Mouse (Mus musculus) stomach, embryonic 15.5 days (tissue): Measurements from ENCODE around the gene Brf1. TPM values are rescaled to one million over a fixed set of nuclear protein-coding genes. Genes with fewer than 3 reads are reported as not detected.

Source experiments
- ATAC-seq: fragments of 200-750 bp; cut with Nextera tagmentation; 2 replicates; pipeline ENCODE4 v1.8.0; 2017; ENCODE audit warnings: low read depth, moderate number of reproducible peaks, moderate TSS enrichment; ENCODE audit not compliant: insufficient read depth, low FRiP score
- H3K27ac ChIP-seq: fragments of 300-500 bp; sonication (generic); 2 replicates; pipeline ENCODE4 v1.5.1; 2015; ENCODE audit warnings: mild to moderate bottlenecking, inconsistent platforms
- H3K27me3 ChIP-seq: fragments of 300-500 bp; sonication (generic); replicated peaks from 2 replicates; pipeline ENCODE4 v1.6.1; 2015; ENCODE audit warnings: inconsistent platforms
- H3K36me3 ChIP-seq: fragments of 300-500 bp; sonication (generic); 2 replicates; pipeline ENCODE4 v1.6.1; 2015; ENCODE audit warnings: inconsistent platforms
- H3K4me1 ChIP-seq: fragments of 300-500 bp; sonication (generic); 2 replicates; pipeline ENCODE4 v1.6.1; 2015; ENCODE audit warnings: inconsistent platforms
- H3K4me2 ChIP-seq: fragments of 300-500 bp; sonication (generic); 2 replicates; pipeline ENCODE4 v1.6.1; 2015; ENCODE audit warnings: mild to moderate bottlenecking, inconsistent platforms
- H3K4me3 ChIP-seq: fragments of 300-500 bp; sonication (generic); replicated peaks from 2 replicates; pipeline ENCODE4 v1.5.1; 2015; ENCODE audit warnings: inconsistent platforms
- H3K9ac ChIP-seq: fragments of 300-500 bp; sonication (generic); 2 replicates; pipeline ENCODE4 v1.6.1; 2015; ENCODE audit warnings: inconsistent platforms
- H3K9me3 ChIP-seq: fragments of 300-500 bp; sonication (generic); 2 replicates; pipeline ENCODE4 v1.6.1; 2016; ENCODE audit warnings: inconsistent platforms
- WGBS: fragments of 180-500 bp; shearing (Covaris S2); methylation state at CpG from one replicate; pipeline ENCODE4 v1.1.7; 2015; 5-methylcytosine and 5-hydroxymethylcytosine counted together
- polyA plus RNA-seq: library from polyadenylated mRNA; unstranded; fragments of >200 nt; fragmentation: Nextera tagmentation; extraction: Ambion mirVana; gene quantifications from 2 replicates; pipeline ENCODE4 v1.2.1, GENCODE M21; 2015

The Brf1 gene
- polyA plus RNA-seq, 1 experiment from 2014 or later: 55.9 TPM

GRCm38 (mm10) chr12:113016976-113017375 is 16.5 kb upstream of the Brf1 start:
- Histone ChIP-seq H3K9me3 (no peaks in the 10 kb centered on the region), H3K4me2 (no peak overlapping the region), H3K4me1 (peaks cover 31% of the 10 kb centered on the region), H3K36me3 (no peaks in the 10 kb centered on the region), H3K27ac (no peak overlapping the region), H3K27me3 (no peaks in the 10 kb centered on the region), H3K9ac (no peak overlapping the region), H3K4me3 (no peak overlapping the region)
- no peak for ATAC-seq
- 65% methylated on average over 8 of the region's 8 CpGs for WGBS

DNA sequence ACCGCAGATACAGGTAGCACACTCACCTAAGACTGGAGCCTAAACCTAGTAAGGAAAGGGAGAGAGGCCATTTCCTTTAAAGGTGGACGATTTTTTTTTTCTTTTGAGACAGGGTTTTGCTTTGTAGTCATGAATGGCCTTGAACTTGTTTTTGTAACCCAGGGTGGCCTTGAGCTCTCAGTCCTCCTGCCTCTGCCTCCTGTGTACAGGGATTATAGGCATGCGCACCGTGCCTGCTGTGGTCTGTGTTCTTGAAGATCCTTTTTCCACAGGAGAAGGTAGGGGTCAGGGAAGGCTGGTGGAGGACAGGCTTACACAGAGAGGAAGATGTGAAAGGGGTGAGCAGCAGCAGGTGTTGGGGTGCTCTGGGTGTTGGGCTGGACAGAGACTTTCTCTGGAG is 15.5 kb upstream of the Brf1 start:
- Histone ChIP-seq H3K27me3 (no peaks in the 10 kb centered on the region), H3K27ac (no peak overlapping the region), H3K36me3 (no peaks in the 10 kb centered on the region), H3K4me2 (peak overlapping the region; percentile 87), H3K4me3 (peak overlapping the region; percentile 95; the same call in 1 of the 2 replicates), H3K4me1 (peaks cover 31% of the 10 kb centered on the region), H3K9ac (no peak overlapping the region), H3K9me3 (no peaks in the 10 kb centered on the region)
- WGBS: 72% methylated on average over 4 of the region's 4 CpGs
- no peak for ATAC-seq

DNA sequence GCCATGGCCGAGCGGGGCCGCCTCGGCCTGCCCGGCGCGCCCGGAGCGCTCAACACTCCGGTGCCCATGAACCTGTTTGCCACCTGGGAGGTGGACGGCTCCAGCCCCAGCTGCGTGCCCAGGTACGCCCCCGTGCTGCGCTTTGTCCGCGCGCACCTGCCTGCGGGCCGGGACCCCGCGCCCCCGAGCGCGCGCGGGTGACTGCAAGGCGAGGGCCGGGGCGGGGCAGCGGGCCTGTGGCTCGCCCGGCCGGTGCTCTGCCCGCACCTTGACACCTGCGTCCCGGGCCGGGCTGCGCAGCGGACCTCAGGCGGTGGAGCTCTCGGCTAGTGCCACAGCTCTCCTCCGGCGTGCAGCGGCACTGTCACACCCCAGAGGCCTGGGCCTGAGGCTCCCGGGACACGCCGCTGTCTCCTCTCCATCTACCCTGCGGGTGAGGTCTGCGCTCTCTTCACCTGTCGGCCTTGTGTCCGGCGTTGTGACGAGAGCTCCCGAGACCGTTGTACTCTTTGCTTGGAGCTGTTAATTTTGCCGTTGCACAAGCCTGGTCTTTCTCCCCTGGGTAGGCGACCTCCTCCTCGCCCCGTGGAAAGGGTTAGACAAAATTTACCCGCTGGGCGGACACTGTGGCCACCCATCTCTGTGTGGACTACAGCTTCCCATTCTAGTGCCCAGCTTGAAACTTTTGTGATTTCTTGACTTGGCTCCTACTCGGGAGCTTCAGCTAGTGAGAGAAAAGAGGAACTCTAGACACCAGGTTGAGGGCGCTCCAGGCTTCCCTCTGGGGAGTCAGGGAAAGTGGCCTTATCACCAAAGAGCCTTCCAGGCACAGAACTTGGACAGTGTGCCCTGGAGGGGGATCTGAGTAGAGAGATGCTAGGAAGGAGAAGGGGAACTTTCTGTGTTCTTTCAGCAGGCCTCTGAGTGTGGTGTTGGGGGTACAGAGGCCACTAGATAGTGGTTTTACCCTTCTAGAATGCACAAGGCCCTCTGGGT is 14.4 kb upstream of the Brf1 start:
- ATAC-seq: peak; percentile 15
- Histone ChIP-seq H3K9ac (peak overlapping the region; percentile 92), H3K36me3 (no peaks in the 10 kb centered on the region), H3K4me2 (peak overlapping the region; percentile 87), H3K27ac (peak overlapping the region; percentile 76), H3K4me1 (peaks cover 31% of the 10 kb centered on the region), H3K9me3 (no peaks in the 10 kb centered on the region), H3K4me3 (peak overlapping the region; percentile 95), H3K27me3 (no peaks in the 10 kb centered on the region)
- 2% methylated on average over 59 of the region's 64 CpGs for WGBS

DNA sequence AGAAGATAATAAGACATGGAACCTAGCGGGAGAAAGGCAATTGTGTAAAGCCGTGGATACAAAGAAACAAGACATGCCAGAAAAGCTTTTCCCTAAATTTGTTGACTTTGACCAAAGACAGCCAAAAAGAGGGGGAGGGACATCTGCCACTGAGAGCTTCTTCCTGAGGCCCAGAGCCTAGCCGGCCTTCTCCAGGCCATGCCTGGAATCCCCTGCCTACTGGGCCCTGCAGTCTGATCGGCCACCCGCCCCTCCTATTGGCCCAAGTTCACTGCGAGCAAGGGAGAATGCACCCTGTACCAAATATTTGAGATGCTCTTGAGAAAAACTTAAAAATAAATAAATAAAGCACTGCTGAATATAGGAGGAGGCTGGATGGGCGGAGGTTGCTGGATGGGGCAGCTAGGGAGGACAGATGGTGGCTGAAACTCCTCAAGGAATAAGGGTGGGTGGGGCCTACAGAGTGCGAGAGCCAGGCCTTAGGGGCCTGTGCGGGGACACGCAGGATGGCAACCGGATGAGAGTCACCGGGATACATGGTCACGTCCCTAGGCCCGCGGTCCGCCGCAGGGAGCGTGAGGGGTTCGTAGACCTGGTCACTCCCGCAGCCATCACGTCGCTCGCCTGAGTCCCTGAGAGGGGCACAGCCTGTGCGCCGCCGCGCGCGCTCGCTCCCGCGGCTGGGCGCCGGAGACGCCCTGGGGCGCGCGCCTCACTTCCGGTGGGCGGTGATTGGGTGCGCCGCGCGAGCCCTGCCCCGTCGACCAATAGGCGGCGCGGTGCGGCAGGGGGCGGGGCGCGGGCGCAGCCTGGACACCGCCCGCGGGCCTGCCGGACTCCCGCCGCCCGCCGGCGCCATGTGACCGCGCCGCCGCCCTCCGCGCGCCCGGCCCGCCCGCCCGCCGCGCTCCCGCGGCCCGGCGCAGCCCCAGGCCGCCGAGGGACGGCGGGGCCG is 13.4 kb upstream of the Brf1 start, which contains the start of gene Pacs2:
TSS of gene Pacs2 (plus strand) at position 905 of the 955 bp plus-strand sequence.
- Histone ChIP-seq H3K4me2 (peak within 1 kb of the TSS; percentile 87), H3K9me3 (no peaks in the 10 kb centered on the region), H3K36me3 (no peaks in the 10 kb centered on the region), H3K27me3 (no peaks in the 10 kb centered on the region), H3K4me3 (peak within 1 kb of the TSS; percentile 95), H3K27ac (peak within 1 kb of the TSS; percentile 95), H3K9ac (peak within 1 kb of the TSS; percentile 92), H3K4me1 (peaks cover 31% of the 10 kb centered on the region)
- ATAC-seq: peak; percentile 96
- WGBS: 4% methylated on average over 27 of the region's 85 CpGs

DNA sequence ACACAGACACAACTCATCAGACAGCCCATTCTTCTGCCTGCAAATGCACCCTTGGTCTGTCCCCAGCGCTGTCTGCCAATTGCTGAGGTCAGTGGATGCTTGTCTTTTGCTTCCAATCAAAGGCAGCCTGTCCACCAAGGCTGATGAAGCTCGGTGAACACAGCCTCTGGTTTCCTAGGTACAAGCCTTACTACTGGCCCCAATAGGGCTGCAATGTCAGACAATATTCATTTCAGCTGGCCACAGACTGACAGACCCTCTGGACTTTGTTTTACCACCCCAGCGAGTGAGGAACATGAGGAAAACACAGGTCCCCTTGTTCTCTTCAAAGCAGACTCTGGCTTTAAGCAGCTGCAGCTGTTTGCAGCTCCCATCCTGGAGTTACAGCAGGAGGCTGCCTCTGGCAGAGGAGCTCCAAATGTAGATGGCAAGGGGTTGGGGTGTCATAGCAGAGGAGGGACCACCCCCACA is 12.6 kb upstream of the Brf1 start:
- WGBS: 48% methylated on average over 3 of the region's 3 CpGs
- Histone ChIP-seq H3K4me2 (peak overlapping the region; percentile 87), H3K27ac (peak overlapping the region; percentile 95), H3K27me3 (no peaks in the 10 kb centered on the region), H3K36me3 (no peaks in the 10 kb centered on the region), H3K9me3 (no peaks in the 10 kb centered on the region), H3K9ac (no peak overlapping the region), H3K4me1 (peaks cover 31% of the 10 kb centered on the region), H3K4me3 (no peak overlapping the region)
- no peak for ATAC-seq

DNA sequence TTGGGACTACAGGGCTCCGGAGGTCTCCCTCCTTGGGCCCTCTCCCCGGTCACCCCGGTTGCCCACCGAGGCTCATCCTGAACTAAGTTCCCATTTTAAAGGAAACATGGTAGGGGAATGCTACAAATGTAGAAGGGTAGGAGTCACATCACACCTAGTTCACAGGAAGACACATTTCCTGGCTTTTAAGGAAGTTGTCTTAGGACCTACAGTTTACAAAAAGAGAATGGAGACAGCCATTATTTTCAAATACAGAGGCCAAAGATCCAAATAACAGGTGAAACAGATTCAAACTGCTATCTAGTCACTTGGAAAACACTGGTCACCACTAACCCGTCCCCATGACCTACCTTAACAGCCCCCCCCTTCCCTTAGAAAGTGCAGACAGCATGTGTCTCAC is 11.9 kb upstream of the Brf1 start:
- H3K27me3 ChIP-seq: no peaks in the 10 kb centered on the region
- no peak for ATAC-seq
- H3K36me3 ChIP-seq: no peaks in the 10 kb centered on the region
- no peak overlapping the region for H3K4me3 ChIP-seq
- WGBS: 77% methylated on average over 5 of the region's 5 CpGs
- H3K4me1 ChIP-seq: peaks cover 26% of the 10 kb centered on the region
- H3K9ac ChIP-seq: no peak overlapping the region
- no peaks in the 10 kb centered on the region for H3K9me3 ChIP-seq
- no peak overlapping the region for H3K4me2 ChIP-seq
- peak overlapping the region; percentile 95; the same call in 1 of the 2 replicates for H3K27ac ChIP-seq

DNA sequence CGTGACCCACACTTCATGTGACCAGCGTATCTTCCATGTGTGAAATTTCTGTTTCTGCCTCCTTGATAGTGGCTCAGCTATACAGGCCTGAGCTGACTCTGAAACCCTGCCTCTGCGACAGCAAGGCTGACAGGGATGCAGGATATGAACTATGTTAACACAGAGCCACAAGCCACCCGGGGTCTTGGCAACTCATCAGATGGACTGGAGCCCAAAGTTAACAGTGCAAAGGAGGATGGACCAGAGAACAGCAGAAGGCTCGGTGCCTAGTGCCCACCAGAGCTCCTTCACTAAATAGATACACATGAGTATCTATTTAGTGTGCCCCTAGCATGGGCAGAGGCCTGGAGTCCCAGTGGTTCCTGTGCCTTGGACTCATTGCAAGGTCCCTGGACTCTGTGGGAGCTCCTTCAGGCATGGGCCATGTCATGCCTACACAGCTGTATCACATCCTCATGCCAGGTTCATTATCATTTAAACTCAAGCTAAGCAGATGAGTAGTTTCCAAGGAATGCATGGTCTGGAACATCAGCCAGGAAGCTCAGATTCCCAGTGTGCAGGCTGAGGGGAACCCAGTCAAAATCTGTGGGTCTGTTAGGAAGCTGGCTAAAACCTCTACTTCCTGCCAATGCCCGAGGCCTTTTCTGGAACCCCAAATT is 11.3 kb upstream of the Brf1 start:
- 80% methylated on average over 6 of the region's 6 CpGs for WGBS
- H3K9me3 ChIP-seq: no peaks in the 10 kb centered on the region
- ATAC-seq: no peak

DNA sequence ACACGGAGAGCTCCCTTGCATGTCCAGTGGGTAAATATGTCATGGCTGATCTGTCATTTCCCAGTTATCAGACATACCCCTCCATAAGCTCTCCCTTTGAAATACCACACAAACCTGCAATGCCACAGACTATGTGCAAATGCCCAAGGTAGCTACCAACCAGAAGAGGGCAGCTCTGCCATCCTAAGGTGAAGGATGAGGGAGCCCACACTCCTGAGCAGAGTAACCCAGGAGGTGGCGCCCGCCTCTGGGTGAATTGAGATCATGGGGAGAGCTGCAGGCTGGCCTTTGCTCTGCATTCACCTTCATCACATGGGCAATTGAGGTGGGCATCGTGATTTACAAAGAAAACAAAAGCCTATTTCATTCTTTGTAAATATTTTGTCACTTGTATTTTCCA is 4.5 kb upstream of the Brf1 start:
- Histone ChIP-seq H3K27me3 (no peaks in the 10 kb centered on the region), H3K27ac (no peak overlapping the region), H3K4me2 (no peak overlapping the region), H3K4me1 (peaks cover 6% of the 10 kb centered on the region; the same call in 1 of the 2 replicates), H3K9ac (no peak overlapping the region), H3K4me3 (no peak overlapping the region), H3K9me3 (no peaks in the 10 kb centered on the region), H3K36me3 (no peaks in the 10 kb centered on the region)
- 36% methylated on average over 4 of the region's 4 CpGs for WGBS
- ATAC-seq: no peak

More for the DNA sequence above, 11.3 kb upstream of the Brf1 start:
- Histone ChIP-seq H3K4me2 (no peak overlapping the region), H3K4me1 (peaks cover 24% of the 10 kb centered on the region), H3K27ac (peak overlapping the region; percentile 35; the same call in 1 of the 2 replicates), H3K4me3 (no peak overlapping the region), H3K9ac (no peak overlapping the region), H3K36me3 (no peaks in the 10 kb centered on the region), H3K27me3 (no peaks in the 10 kb centered on the region)

DNA sequence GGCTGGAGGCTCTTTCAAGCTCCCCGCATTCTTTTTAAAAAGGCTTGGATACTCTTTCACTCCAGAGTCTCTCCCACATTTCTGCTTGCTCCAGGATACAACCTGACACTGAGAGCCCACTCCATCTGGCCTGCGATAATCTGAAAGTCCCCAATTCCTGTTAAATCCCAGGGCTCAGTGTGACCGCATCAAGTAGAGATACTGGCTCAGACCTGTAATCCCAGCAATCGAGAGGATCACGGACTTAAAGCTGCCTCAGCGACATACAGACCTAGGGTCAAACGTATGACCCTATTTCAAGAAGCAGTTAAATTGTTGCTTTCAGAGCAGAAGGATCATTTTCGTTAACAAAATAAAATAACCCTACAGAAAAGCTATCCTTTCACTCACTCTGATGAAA is 3.5 kb upstream of the Brf1 start:
- no peaks in the 10 kb centered on the region for H3K9me3 ChIP-seq
- H3K36me3 ChIP-seq: no peaks in the 10 kb centered on the region
- no peak overlapping the region for H3K4me3 ChIP-seq
- H3K27ac ChIP-seq: no peak overlapping the region
- H3K4me1 ChIP-seq: peaks cover 9% of the 10 kb centered on the region
- WGBS: 77% methylated on average over 8 of the region's 8 CpGs
- ATAC-seq: no peak
- no peaks in the 10 kb centered on the region for H3K27me3 ChIP-seq
- H3K4me2 ChIP-seq: no peak overlapping the region
- H3K9ac ChIP-seq: no peak overlapping the region

GRCm38 (mm10) chr12:113002667-113003066 is 2.2 kb upstream of the Brf1 start:
- H3K36me3 ChIP-seq: no peaks in the 10 kb centered on the region
- H3K27ac ChIP-seq: no peak overlapping the region
- WGBS: 48% methylated on average over 2 of the region's 2 CpGs
- ATAC-seq: no peak
- no peak overlapping the region for H3K4me2 ChIP-seq
- no peak overlapping the region for H3K4me3 ChIP-seq
- H3K4me1 ChIP-seq: peaks cover 19% of the 10 kb centered on the region
- no peaks in the 10 kb centered on the region for H3K9me3 ChIP-seq
- H3K9ac ChIP-seq: no peak overlapping the region
- H3K27me3 ChIP-seq: no peaks in the 10 kb centered on the region

GRCm38 (mm10) chr12:113001133-113001474 is 600 bp upstream of the Brf1 start:
- Histone ChIP-seq H3K27ac (peak overlapping the region; percentile 90), H3K4me3 (peak overlapping the region; percentile 81), H3K4me1 (peaks cover 19% of the 10 kb centered on the region), H3K9me3 (no peaks in the 10 kb centered on the region), H3K4me2 (peak overlapping the region; percentile 69), H3K27me3 (no peaks in the 10 kb centered on the region), H3K36me3 (0 out of 2 replicates have a peak, but pooled peaks cover 3% of the 10 kb centered on the region), H3K9ac (peak overlapping the region; percentile 27; the same call in 1 of the 2 replicates)
- 3% methylated on average over 5 of the region's 5 CpGs for WGBS
- no peak; the same call in 1 of the 2 replicates for ATAC-seq
